Mouse (Mus musculus) brain, embryonic 14.5 days (tissue): ENCODE measurements around the gene Mgat2.

Experiments
- CTCF ChIP-seq: fragments of 200-500 bp; IDR thresholded peaks from 2 replicates; pipeline ENCODE4 v1.5.1; 2012; ENCODE audit warnings: inconsistent platforms, mild to moderate bottlenecking, moderate library complexity, borderline replicate concordance; ENCODE audit not compliant: insufficient read depth, insufficient read length; ENCODE audit errors: extremely low read depth
- POLR2A ChIP-seq: fragments of 200-500 bp; IDR thresholded peaks from 2 replicates; pipeline ENCODE4 v1.6.1; 2012; ENCODE audit warnings: mild to moderate bottlenecking, inconsistent platforms, borderline replicate concordance; ENCODE audit not compliant: poor library complexity, insufficient read depth, insufficient read length, severe bottlenecking; ENCODE audit errors: extremely low read depth

DNA sequence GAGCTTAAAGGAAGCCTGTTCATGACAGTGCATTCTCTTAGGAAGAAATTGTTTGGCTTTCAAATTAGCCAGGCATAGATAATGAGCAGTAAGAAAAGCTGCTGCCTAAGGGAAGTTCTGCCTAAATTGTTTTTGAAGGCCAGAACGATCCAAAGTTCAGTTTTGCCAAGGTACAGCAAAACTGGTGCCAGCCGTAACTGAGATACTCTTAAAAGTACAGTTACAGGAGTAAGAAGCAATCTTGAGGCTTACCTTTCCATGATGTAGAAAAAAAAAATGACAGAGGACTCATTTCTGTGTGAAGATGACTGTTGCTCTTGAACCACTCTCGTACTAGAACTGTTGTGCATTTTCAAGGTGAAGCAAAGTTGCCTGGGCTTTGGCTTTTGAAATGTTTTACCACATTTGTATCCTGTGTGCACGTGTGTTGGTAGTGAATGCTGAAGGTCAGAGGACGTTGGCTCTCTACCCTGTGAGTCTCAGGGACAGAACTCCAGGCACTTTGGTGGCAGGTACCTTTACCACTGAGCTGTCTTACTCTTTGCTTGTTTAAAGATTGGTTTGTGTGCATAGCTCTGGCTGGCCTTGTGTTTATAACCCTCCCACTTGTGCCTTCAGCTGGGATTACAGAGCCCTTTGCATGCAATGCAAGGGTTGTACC, 3.0 kb downstream of the Mgat2 start:
- TF ChIP-seq CTCF, result no peak
- no peak for TF ChIP-seq POLR2A
